Mouse (Mus musculus): ENCODE results near the gene 1700015G11Rik.

DNA sequence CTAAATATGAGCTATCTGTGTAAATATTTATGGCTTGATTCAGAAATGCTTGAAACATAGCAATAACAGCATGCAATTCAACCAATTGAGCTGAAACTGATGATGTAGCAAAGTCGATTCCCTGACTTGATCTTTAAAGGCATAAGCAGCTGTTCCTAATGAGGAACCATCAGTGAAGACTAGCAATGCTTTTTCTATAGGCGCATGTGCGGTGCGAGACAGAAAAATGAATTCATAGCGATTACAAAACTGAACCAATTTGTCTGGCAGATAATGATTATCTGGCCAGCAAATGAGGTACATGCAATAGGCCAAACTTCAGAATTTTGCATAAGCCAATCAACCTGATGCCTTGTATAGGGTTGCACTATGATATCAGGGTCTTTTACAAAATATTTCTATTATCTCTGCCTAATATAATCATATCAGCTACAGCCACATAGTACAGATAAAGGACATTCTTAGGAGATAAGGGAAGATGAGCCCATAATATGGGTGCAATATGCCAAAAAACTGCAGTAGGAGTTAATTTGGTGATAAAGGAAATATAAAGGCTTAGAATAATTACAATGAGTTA, 8.6 kb upstream of the 1700015G11Rik start:
- TF ChIP-seq CTCF (IDR thresholded peaks at IDR 0.05; ENCODE audit: low read depth, low read length) (no peak), GATA1 (IDR thresholded peaks at IDR 0.05; ENCODE audit: borderline replicate concordance, low read length) (no peak), GATA2 (IDR thresholded peaks at IDR 0.05; ENCODE audit: borderline replicate concordance, low read depth, low read length) (no peak), TAL1 (conservative IDR thresholded peaks at IDR 0.05; ENCODE audit: low read depth, low read length) (peak; percentile 67)

All from G1E (cell line).